Mouse (Mus musculus) neural tube, embryonic 10.5 days (tissue): Measurements from ENCODE around the gene Dnajb4.
"Not testable (repeated sequence)": the region's sequence is repeated elsewhere in the genome, so short reads cannot be mapped to it uniquely, and the experiment has no call there.

Experiments
- DNase-seq: peaks from one replicate; pipeline ENCODE4 v3.0.0-alpha.2; 2017; ENCODE audit warnings: low spot score; ENCODE audit errors: extremely low spot score

Dnajb4 gene

DNA sequence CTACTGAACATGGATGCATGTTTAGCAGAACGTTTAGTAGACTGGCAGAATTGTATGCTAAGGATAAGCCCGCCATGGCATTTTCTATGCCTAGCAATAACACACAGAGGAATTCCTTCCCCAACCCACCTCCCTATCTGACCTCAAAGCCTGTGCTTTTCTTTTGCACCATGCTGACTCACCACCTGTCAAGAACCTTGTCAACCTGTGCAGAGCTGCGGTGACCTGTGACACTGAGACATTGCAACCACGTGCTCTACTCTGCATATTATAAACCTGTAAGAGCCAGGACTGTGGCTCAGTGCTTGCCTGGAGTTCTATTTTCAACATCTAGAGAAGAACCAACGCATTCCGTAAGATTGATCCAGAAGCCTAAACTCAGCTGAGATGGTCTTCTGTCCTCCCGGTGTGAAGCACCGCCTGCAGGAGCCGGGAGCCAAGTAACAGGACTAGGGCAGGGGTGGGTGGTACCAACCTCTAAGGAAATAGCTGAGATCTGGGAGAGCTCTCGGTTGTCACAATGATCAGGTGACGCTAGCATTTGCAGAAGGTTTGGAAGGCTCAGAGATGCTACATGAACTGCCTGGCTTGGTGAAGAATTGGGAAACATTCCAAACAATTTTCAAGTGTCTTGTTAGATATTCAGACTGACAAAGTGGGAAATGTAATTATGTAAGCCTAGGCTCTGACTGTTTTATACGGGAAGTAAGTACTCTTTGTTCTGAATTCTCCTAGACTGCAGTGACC lies 62.8 kb downstream of the Dnajb4 start:
- DNase-seq, result no peak

- no peak for DNase-seq
Observed at GRCm38 (mm10) chr3:152145186-152145585, 64.9 kb downstream of the Dnajb4 start.

DNA sequence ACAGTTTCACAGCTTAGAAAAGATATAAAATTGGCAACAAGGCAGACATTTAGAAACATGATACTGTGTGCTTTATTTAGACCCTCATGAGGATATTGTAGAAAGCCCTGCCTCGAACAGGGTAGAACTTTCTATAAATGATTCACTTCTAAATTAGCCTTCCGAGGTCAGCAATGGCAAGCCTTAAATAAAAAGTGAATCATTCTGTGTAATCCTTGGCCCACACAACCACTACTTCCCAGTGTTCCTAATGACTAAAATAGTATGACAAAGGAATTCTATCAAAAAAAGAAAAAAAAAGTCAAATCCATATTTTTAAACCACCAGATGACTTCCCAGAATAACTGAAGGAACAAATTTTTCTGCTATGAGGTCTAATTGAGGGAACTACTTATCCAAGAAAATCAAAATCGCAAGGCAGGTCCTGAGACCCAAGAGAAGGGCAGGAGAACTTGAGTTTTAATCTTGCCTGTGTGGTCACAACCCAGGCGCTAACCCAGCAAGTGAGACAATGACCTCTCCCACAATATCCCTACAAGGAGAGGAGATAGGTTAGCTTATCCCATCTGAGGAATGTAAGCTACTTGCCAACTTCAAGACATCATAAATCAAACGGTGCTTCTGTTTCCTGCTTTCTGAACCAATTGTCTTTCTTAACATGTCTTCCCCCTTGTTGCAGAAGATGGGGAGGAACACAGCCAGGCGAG lies 67.0 kb downstream of the Dnajb4 start:
- DNase-seq, result no peak

GRCm38 (mm10) chr3:152142146-152142545 lies 68.0 kb downstream of the Dnajb4 start:
- DNase-seq, result no peak

GRCm38 (mm10) chr3:152139308-152139707 lies 70.8 kb downstream of the Dnajb4 start:
- DNase-seq, result not testable (repeated sequence)

GRCm38 (mm10) chr3:152136106-152136505 lies 74.0 kb downstream of the Dnajb4 start:
- not testable (repeated sequence) for DNase-seq

DNA sequence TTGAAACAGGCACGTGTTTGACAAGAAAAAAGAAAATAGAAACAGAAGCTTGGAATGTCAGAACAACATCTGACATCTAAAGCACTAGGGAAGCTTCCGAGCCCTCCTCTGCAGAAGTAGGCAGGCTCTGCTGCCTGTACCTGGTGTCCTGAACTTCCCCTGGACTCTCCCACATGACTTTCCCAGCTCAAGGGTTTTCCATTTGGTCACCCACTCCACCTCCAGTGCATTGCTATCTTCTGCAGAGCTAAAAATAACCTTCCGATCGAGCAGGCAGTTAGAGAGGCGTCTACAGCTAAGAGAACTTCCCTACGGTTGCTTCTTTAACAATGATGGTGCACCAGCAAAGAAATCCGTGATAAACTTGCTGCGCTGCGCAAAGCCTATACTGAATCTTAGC lies 76.5 kb downstream of the Dnajb4 start:
- DNase-seq, result no peak

DNA sequence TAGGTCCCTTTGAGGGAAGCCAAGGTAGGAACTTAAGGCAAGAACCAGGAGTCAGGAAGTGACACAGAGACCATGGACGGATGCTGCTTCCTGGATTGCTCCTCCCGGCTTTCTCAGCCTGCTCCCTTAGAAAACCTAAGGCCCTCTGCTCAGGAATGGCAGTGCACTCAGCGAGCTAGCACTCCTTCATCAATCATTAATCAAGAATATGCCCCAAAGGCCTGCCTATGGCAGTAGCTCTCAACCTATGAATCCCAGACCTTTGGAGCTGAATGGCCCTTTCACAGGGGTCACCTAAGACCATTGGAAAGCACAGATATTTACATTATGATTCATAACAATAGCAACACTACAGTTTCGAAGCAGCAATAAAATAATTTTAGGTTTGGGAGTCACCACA lies 79.1 kb downstream of the Dnajb4 start:
- DNase-seq, result no peak

GRCm38 (mm10) chr3:152129426-152129825 lies 80.7 kb downstream of the Dnajb4 start:
- DNase-seq, result not testable (repeated sequence)

DNA sequence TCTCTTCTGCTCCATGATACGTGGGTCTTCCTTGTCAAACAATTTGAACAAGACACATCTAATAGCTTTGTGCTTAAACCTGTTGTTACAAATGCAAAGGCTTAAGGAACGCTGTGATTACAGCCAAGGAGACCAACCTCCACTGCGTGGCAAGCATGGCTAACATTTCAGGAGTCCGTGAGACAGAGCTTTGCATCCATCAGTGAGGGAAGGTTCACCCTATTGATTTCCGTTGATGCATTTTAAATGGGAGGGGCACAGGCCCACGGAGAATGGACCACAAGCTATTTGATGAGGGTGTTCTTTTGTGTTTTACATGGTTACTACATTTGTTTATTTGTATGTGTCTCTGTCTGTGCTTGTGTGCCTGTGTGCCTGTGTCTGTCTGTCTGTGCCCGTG lies 81.5 kb downstream of the Dnajb4 start:
- no peak for DNase-seq
